Mouse (Mus musculus) forebrain, embryonic 16.5 days (tissue): ENCODE measurements at regions not wholly inside any gene's neighbourhood (a gene's known extent, or its start where the extent isn't known, plus 50 kb on each side); places are given as distances from the start of the nearest gene placed in this dataset.

Experiments
- ATAC-seq: fragments of 200-750 bp; cut with Nextera tagmentation; 2 replicates; pipeline ENCODE4 v1.8.0; 2017; ENCODE audit warnings: mild to moderate bottlenecking, moderate library complexity
- H3K27ac ChIP-seq: fragments of 300-500 bp; sonication (generic); 2 replicates; pipeline ENCODE4 v1.5.1; 2014; ENCODE audit warnings: low read length, control low read depth
- H3K27me3 ChIP-seq: fragments of 300-500 bp; sonication (generic); replicated peaks from 2 replicates; pipeline ENCODE4 v1.6.1; 2014; ENCODE audit warnings: low read length; ENCODE audit not compliant: control insufficient read depth, insufficient read depth
- H3K36me3 ChIP-seq: fragments of 300-500 bp; sonication (generic); 2 replicates; pipeline ENCODE4 v1.6.1; 2014; ENCODE audit not compliant: control insufficient read depth, insufficient read depth
- H3K4me1 ChIP-seq: fragments of 300-500 bp; sonication (generic); replicated peaks from 2 replicates; pipeline ENCODE4 v1.6.1; 2014; ENCODE audit warnings: low read length; ENCODE audit not compliant: control insufficient read depth, insufficient read depth
- H3K4me2 ChIP-seq: fragments of 300-500 bp; sonication (generic); 2 replicates; pipeline ENCODE4 v1.6.1; 2014; ENCODE audit warnings: mild to moderate bottlenecking, low read length, control low read depth
- H3K4me3 ChIP-seq: fragments of 300-500 bp; sonication (generic); replicated peaks from 2 replicates; pipeline ENCODE4 v1.5.1; 2014; ENCODE audit warnings: mild to moderate bottlenecking, low read length, control low read depth
- H3K9ac ChIP-seq: fragments of 300-500 bp; sonication (generic); replicated peaks from 2 replicates; pipeline ENCODE4 v1.6.1; 2014; ENCODE audit warnings: low read depth, low read length, control low read depth
- H3K9me3 ChIP-seq: fragments of 300-500 bp; sonication (generic); 2 replicates; pipeline ENCODE4 v1.6.1; 2016; ENCODE audit warnings: low read length; ENCODE audit not compliant: control insufficient read depth
- whole genome bisulfite sequencing: fragments of 180-500 bp; shearing (Covaris S2); extraction: QIAGEN DNeasy Blood & Tissue Kit; methylation state at CpG from one replicate; pipeline ENCODE4 v1.1.7; 2014; 5-methylcytosine and 5-hydroxymethylcytosine counted together

DNA sequence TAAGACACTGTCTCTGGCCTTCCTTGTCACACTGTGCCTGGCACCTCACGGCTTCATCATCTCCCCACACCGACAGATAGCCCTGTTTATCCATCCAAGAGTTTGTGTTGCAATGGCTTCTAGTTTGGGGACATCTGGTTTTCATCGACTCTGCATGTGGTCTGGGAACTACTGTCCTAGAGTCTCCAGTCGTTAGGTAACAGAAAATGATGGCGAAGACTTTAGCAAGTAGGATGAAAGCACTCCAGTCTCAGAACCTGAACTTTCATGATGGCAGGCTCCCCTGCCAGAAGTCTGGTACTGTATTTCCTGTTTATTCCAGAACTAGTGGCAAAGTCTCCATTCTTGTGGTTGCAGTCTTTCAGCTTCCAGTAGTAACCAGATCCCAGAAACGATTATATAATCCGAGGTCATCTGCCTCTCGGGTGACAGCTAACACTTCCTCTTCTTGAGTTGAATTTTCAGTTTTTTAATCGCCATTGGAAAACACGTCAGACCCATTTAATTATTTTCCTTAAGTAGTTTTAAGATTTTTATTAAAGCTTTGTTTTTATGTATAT, 81.1 kb upstream of the Supt20 start:
- Histone ChIP-seq H3K4me1 (no peaks in the 10 kb centered on the region), H3K36me3 (no peaks in the 10 kb centered on the region), H3K4me2 (no peak overlapping the region), H3K9me3 (no peaks in the 10 kb centered on the region), H3K4me3 (no peak overlapping the region), H3K27ac (no peak overlapping the region), H3K27me3 (no peaks in the 10 kb centered on the region), H3K9ac (no peak overlapping the region)
- no peak for ATAC-seq
- 81% methylated on average over 10 of the region's 10 CpGs for WGBS

DNA sequence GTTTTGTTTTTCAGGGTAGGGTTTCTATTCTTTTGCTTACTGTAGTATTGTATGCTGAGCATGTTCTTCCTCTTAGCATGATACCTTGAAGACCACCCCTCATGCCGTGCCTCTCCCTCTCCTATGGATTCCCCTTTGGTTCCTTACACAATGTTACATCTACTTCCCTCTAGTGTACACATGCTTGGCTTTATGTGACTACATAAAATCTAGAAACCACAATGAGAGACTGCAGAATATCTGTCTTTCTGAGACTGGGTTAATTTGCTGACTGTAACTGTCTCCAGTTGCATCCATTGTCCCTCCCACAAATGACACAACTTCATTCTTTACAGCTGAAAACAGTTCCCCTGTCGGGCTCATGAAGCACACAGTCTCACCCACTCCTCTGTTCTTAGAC, 78.8 kb upstream of the Supt20 start:
- ATAC-seq, result no peak
- WGBS, result 81% methylated on average over 2 of the region's 2 CpGs
- no peaks in the 10 kb centered on the region for H3K36me3 ChIP-seq

GRCm38 (mm10) chr3:54617298-54617697, 75.3 kb upstream of the Supt20 start:
- H3K27me3 ChIP-seq, result no peaks in the 10 kb centered on the region
- no peaks in the 10 kb centered on the region for H3K4me1 ChIP-seq
- H3K4me3 ChIP-seq, result no peak overlapping the region
- no peak for ATAC-seq
- H3K36me3 ChIP-seq, result no peaks in the 10 kb centered on the region
- 96% methylated on average over 4 of the region's 4 CpGs for WGBS
- no peaks in the 10 kb centered on the region for H3K9me3 ChIP-seq
- H3K27ac ChIP-seq, result no peak overlapping the region
- no peak overlapping the region for H3K4me2 ChIP-seq
- H3K9ac ChIP-seq, result no peak overlapping the region

More for the DNA sequence above, 78.8 kb upstream of the Supt20 start:
- Histone ChIP-seq H3K4me3 (no peak overlapping the region), H3K4me1 (no peaks in the 10 kb centered on the region), H3K9me3 (no peaks in the 10 kb centered on the region), H3K27ac (no peak overlapping the region), H3K9ac (no peak overlapping the region), H3K27me3 (no peaks in the 10 kb centered on the region), H3K4me2 (no peak overlapping the region)

- Histone ChIP-seq H3K36me3 (no peaks in the 10 kb centered on the region), H3K9me3 (no peaks in the 10 kb centered on the region), H3K27me3 (no peaks in the 10 kb centered on the region), H3K4me3 (no peak overlapping the region), H3K9ac (no peak overlapping the region), H3K4me1 (no peaks in the 10 kb centered on the region), H3K27ac (no peak overlapping the region), H3K4me2 (no peak overlapping the region)
- WGBS, result 91% methylated on average over 4 of the region's 4 CpGs
- no peak for ATAC-seq
Observed at GRCm38 (mm10) chr3:54618286-54618685, 74.3 kb upstream of the Supt20 start.

DNA sequence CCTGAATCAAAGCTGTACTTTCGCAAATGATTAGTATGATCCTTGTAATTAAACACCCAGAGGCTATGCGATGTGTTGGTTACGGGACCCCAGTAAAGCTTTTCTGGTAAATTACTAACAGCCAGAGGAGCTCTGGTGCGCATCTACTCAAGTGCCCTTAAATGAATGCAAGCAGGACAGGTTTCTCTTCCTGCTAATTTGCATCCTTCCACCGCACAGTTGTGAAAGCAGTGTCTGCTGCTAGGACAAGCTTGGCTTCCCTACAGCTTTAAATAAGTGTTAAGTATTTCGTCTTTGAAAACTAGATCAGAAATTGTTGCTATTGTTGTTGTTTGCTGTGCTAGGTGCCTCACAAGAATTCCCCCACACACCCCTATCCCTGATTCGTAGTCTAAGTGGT, 62.4 kb upstream of the Supt20 start:
- no peak for ATAC-seq

DNA sequence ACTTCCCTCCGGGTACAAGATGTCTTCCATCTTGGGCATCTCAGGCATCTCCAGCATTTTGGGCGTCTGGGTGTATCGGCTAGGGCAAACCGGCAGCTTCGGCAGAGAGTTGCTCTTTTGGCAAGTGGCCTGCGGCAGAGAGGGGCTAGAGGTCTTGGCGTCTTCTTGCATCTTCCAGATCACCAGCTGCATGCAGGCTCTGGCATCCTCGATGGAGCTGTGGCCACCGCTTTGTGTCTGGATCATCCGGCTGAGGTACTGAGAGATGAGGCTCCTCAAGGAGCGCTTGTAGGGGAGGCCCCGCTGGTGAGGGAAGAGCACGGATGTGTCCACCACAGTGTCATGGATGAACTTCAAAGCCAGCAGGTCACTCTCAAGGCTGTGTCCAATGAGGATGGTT, 59.9 kb upstream of the Supt20 start:
- Histone ChIP-seq H3K36me3 (no peaks in the 10 kb centered on the region), H3K27me3 (no peaks in the 10 kb centered on the region), H3K4me2 (no peak overlapping the region), H3K9me3 (0 out of 2 replicates have a peak, but pooled peaks cover 4% of the 10 kb centered on the region), H3K27ac (no peak overlapping the region), H3K9ac (no peak overlapping the region), H3K4me1 (no peaks in the 10 kb centered on the region), H3K4me3 (no peak overlapping the region)
- no peak for ATAC-seq
- WGBS, result 97% methylated on average over 13 of the region's 13 CpGs

More for the DNA sequence above, 62.4 kb upstream of the Supt20 start:
- H3K4me1 ChIP-seq, result no peaks in the 10 kb centered on the region
- no peak overlapping the region for H3K4me2 ChIP-seq
- no peak overlapping the region for H3K27ac ChIP-seq
- H3K9me3 ChIP-seq, result 0 out of 2 replicates have a peak, but pooled peaks cover 4% of the 10 kb centered on the region
- no peak overlapping the region for H3K9ac ChIP-seq
- 86% methylated on average over 7 of the region's 7 CpGs for WGBS
- no peaks in the 10 kb centered on the region for H3K27me3 ChIP-seq
- H3K4me3 ChIP-seq, result no peak overlapping the region
- no peaks in the 10 kb centered on the region for H3K36me3 ChIP-seq

DNA sequence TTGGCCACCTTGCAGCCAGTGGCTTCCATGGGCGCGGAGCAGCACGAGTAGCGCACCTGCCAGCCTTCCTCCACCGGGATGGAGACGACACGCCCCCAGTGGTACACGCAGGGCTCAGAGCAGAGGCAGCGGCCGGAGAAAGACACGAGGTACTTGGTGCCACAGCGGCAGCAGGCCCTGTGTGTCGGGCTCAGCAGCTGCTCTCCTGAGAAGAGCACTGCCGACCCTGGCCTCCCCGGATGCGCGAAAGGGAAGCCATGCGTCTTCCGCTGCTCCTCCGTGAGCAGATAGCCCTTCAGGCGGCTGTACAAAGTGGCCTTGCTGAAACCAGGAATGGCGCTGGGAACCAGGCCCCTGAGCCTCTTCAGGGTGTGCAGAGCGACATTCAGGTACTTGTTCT, 59.2 kb upstream of the Supt20 start:
- WGBS, result 96% methylated on average over 23 of the region's 23 CpGs
- H3K4me1 ChIP-seq, result no peaks in the 10 kb centered on the region
- H3K27me3 ChIP-seq, result no peaks in the 10 kb centered on the region
- H3K4me2 ChIP-seq, result no peak overlapping the region
- H3K4me3 ChIP-seq, result no peak overlapping the region
- no peaks in the 10 kb centered on the region for H3K36me3 ChIP-seq
- no peak overlapping the region for H3K9ac ChIP-seq
- 0 out of 2 replicates have a peak, but pooled peaks cover 4% of the 10 kb centered on the region for H3K9me3 ChIP-seq
- ATAC-seq, result no peak
- H3K27ac ChIP-seq, result no peak overlapping the region

- H3K27me3 ChIP-seq, result no peaks in the 10 kb centered on the region
- H3K9ac ChIP-seq, result no peak overlapping the region
- no peak for ATAC-seq
- no peak overlapping the region for H3K27ac ChIP-seq
- no peaks in the 10 kb centered on the region for H3K36me3 ChIP-seq
- WGBS, result 95% methylated on average over 10 of the region's 10 CpGs
- H3K9me3 ChIP-seq, result 0 out of 2 replicates have a peak, but pooled peaks cover 4% of the 10 kb centered on the region
- H3K4me1 ChIP-seq, result no peaks in the 10 kb centered on the region
- H3K4me2 ChIP-seq, result no peak overlapping the region
- no peak overlapping the region for H3K4me3 ChIP-seq
Observed at GRCm38 (mm10) chr3:54634456-54634855, 58.2 kb upstream of the Supt20 start.
